Mouse (Mus musculus): ENCODE measurements around the gene Cux2. TPM values are rescaled to one million over a fixed set of nuclear protein-coding genes. Genes with fewer than 3 reads are reported as not detected.
A peak's percentile ranks its signal among the peaks of the same experiment; 100 is the strongest.

Gene Cux2
- polyA plus RNA-seq, 1 experiment from 2014 or later, result 16.9 TPM

GRCm38 (mm10) chr5:121878703-121879102 lies 171.2 kb downstream of the Cux2 start:
- peaks cover 10% of the 10 kb centered on the region for H3K4me1 ChIP-seq
- no peak overlapping the region for H3K27ac ChIP-seq
- peaks cover 30% of the 10 kb centered on the region for H3K36me3 ChIP-seq (ENCODE audit: poor library complexity, severe bottlenecking)

GRCm38 (mm10) chr5:121876901-121877300 lies 173.0 kb downstream of the Cux2 start:
- 84% methylated on average over 12 of the region's 12 CpGs for WGBS
- H3K27ac ChIP-seq, result no peak overlapping the region
- H3K4me2 ChIP-seq, result no peak overlapping the region
- peaks cover 10% of the 10 kb centered on the region for H3K4me1 ChIP-seq
- H3K9me3 ChIP-seq (replicated peaks), result no peaks in the 10 kb centered on the region
- no peak overlapping the region for H3K9ac ChIP-seq
- ATAC-seq, result no peak
- no peak overlapping the region for H3K4me3 ChIP-seq
- H3K27me3 ChIP-seq, result no peaks in the 10 kb centered on the region
- H3K36me3 ChIP-seq (ENCODE audit: poor library complexity, severe bottlenecking), result peaks cover 35% of the 10 kb centered on the region

More at GRCm38 (mm10) chr5:121878703-121879102, 171.2 kb downstream of the Cux2 start:
- ATAC-seq, result no peak
- H3K9ac ChIP-seq, result no peak overlapping the region
- 0 out of 2 replicates have a peak, but pooled peaks cover 2% of the 10 kb centered on the region for H3K27me3 ChIP-seq
- 77% methylated on average over 17 of the region's 17 CpGs for WGBS
- H3K4me3 ChIP-seq, result no peak overlapping the region
- H3K9me3 ChIP-seq (replicated peaks), result no peaks in the 10 kb centered on the region
- H3K4me2 ChIP-seq, result no peak overlapping the region

- no peak overlapping the region for H3K27ac ChIP-seq
- no peak for ATAC-seq
- no peak overlapping the region for H3K4me2 ChIP-seq
- H3K9ac ChIP-seq, result no peak overlapping the region
- peaks cover 10% of the 10 kb centered on the region for H3K4me1 ChIP-seq
- H3K9me3 ChIP-seq (replicated peaks), result no peaks in the 10 kb centered on the region
- no peak overlapping the region for H3K4me3 ChIP-seq
- WGBS, result 93% methylated on average over 12 of the region's 12 CpGs
- H3K36me3 ChIP-seq (ENCODE audit: poor library complexity, severe bottlenecking), result peaks cover 38% of the 10 kb centered on the region
- no peaks in the 10 kb centered on the region for H3K27me3 ChIP-seq
These were observed 174.9 kb downstream of the Cux2 start for GRCm38 (mm10) chr5:121875041-121875440.

GRCm38 (mm10) chr5:121872158-121872557 lies 177.7 kb downstream of the Cux2 start:
- H3K4me1 ChIP-seq, result no peaks in the 10 kb centered on the region
- H3K9me3 ChIP-seq (replicated peaks), result no peaks in the 10 kb centered on the region
- 2% methylated on average over 4 of the region's 4 CpGs for WGBS
- H3K36me3 ChIP-seq (ENCODE audit: poor library complexity, severe bottlenecking), result peaks cover 53% of the 10 kb centered on the region
- ATAC-seq, result peak; percentile 76
- H3K4me3 ChIP-seq, result no peak overlapping the region
- no peaks in the 10 kb centered on the region for H3K27me3 ChIP-seq
- no peak overlapping the region for H3K27ac ChIP-seq
- H3K9ac ChIP-seq, result no peak overlapping the region
- H3K4me2 ChIP-seq, result no peak overlapping the region

- Histone ChIP-seq H3K36me3 (ENCODE audit: poor library complexity, severe bottlenecking) (peaks cover 53% of the 10 kb centered on the region), H3K4me2 (no peak overlapping the region), H3K27me3 (no peaks in the 10 kb centered on the region), H3K4me3 (no peak overlapping the region), H3K27ac (no peak overlapping the region), H3K9me3 (replicated peaks) (no peaks in the 10 kb centered on the region), H3K9ac (no peak overlapping the region), H3K4me1 (no peaks in the 10 kb centered on the region)
- WGBS, result 89% methylated on average over 13 of the region's 13 CpGs
- ATAC-seq, result no peak
These were observed 178.3 kb downstream of the Cux2 start for GRCm38 (mm10) chr5:121871515-121872030.

GRCm38 (mm10) chr5:121870832-121871231 lies 179.1 kb downstream of the Cux2 start:
- no peak for ATAC-seq
- Histone ChIP-seq H3K4me1 (no peaks in the 10 kb centered on the region), H3K27ac (no peak overlapping the region), H3K4me3 (no peak overlapping the region), H3K27me3 (no peaks in the 10 kb centered on the region), H3K4me2 (no peak overlapping the region), H3K9ac (no peak overlapping the region), H3K36me3 (ENCODE audit: poor library complexity, severe bottlenecking) (peaks cover 46% of the 10 kb centered on the region), H3K9me3 (replicated peaks) (no peaks in the 10 kb centered on the region)
- WGBS, result 82% methylated on average over 6 of the region's 6 CpGs

- H3K4me3 ChIP-seq, result no peak overlapping the region
- WGBS, result 70% methylated on average over 5 of the region's 5 CpGs
These were observed 181.9 kb downstream of the Cux2 start for GRCm38 (mm10) chr5:121867963-121868362.

GRCm38 (mm10) chr5:121864330-121864729 lies 185.6 kb downstream of the Cux2 start:
- Histone ChIP-seq H3K9me3 (replicated peaks) (peaks cover 4% of the 10 kb centered on the region; the same call in 1 of the 2 replicates), H3K9ac (no peak overlapping the region), H3K27ac (no peak overlapping the region), H3K4me1 (0 out of 2 replicates have a peak, but pooled peaks cover 4% of the 10 kb centered on the region), H3K27me3 (no peaks in the 10 kb centered on the region), H3K4me2 (peak overlapping the region; percentile 24; the same call in 1 of the 2 replicates), H3K36me3 (ENCODE audit: poor library complexity, severe bottlenecking) (peaks cover 45% of the 10 kb centered on the region), H3K4me3 (no peak overlapping the region)
- no peak for ATAC-seq
- WGBS, result 6% methylated on average over 7 of the region's 11 CpGs

More at GRCm38 (mm10) chr5:121867963-121868362, 181.9 kb downstream of the Cux2 start:
- 0 out of 2 replicates have a peak, but pooled peaks cover 4% of the 10 kb centered on the region for H3K4me1 ChIP-seq
- peaks cover 34% of the 10 kb centered on the region for H3K36me3 ChIP-seq (ENCODE audit: poor library complexity, severe bottlenecking)
- no peaks in the 10 kb centered on the region for H3K27me3 ChIP-seq
- no peaks in the 10 kb centered on the region for H3K9me3 ChIP-seq (replicated peaks)
- no peak overlapping the region for H3K4me2 ChIP-seq
- ATAC-seq, result no peak
- H3K27ac ChIP-seq, result no peak overlapping the region
- H3K9ac ChIP-seq, result no peak overlapping the region

- ATAC-seq, result no peak
- whole genome bisulfite sequencing, result 66% methylated on average over 5 of the region's 5 CpGs
- Histone ChIP-seq H3K4me2 (no peak overlapping the region), H3K9ac (no peak overlapping the region), H3K4me1 (0 out of 2 replicates have a peak, but pooled peaks cover 4% of the 10 kb centered on the region), H3K4me3 (no peak overlapping the region), H3K36me3 (ENCODE audit: poor library complexity, severe bottlenecking) (peaks cover 33% of the 10 kb centered on the region), H3K27me3 (no peaks in the 10 kb centered on the region), H3K27ac (no peak overlapping the region), H3K9me3 (replicated peaks) (peaks cover 4% of the 10 kb centered on the region; the same call in 1 of the 2 replicates)
These were observed 187.9 kb downstream of the Cux2 start for GRCm38 (mm10) chr5:121861964-121862363.

GRCm38 (mm10) chr5:121858427-121858826 lies 191.5 kb downstream of the Cux2 start:
- ATAC-seq, result no peak
- peaks cover 43% of the 10 kb centered on the region for H3K36me3 ChIP-seq (ENCODE audit: poor library complexity, severe bottlenecking)

GRCm38 (mm10) chr5:121856740-121857139 lies 193.2 kb downstream of the Cux2 start:
- WGBS, result 88% methylated on average over 11 of the region's 11 CpGs

More at GRCm38 (mm10) chr5:121858427-121858826, 191.5 kb downstream of the Cux2 start:
- peaks cover 15% of the 10 kb centered on the region for H3K4me1 ChIP-seq
- no peak overlapping the region for H3K9ac ChIP-seq
- peaks cover 4% of the 10 kb centered on the region; the same call in 1 of the 2 replicates for H3K9me3 ChIP-seq (replicated peaks)
- 89% methylated on average over 12 of the region's 12 CpGs for WGBS
- H3K27me3 ChIP-seq, result no peaks in the 10 kb centered on the region
- no peak overlapping the region for H3K4me3 ChIP-seq
- H3K27ac ChIP-seq, result no peak overlapping the region
- H3K4me2 ChIP-seq, result no peak overlapping the region

GRCm38 (mm10) chr5:121854768-121855167 lies 195.1 kb downstream of the Cux2 start:
- ATAC-seq, result no peak
- H3K9me3 ChIP-seq (replicated peaks), result no peaks in the 10 kb centered on the region
- 0 out of 2 replicates have a peak overlapping the region, but pooled peaks have one; percentile 11 for H3K27ac ChIP-seq
- H3K4me3 ChIP-seq, result no peak overlapping the region
- H3K27me3 ChIP-seq, result no peaks in the 10 kb centered on the region
- no peak overlapping the region for H3K4me2 ChIP-seq
- peaks cover 34% of the 10 kb centered on the region for H3K4me1 ChIP-seq
- no peak overlapping the region for H3K9ac ChIP-seq
- 55% methylated on average over 10 of the region's 10 CpGs for WGBS
- H3K36me3 ChIP-seq (ENCODE audit: poor library complexity, severe bottlenecking), result peaks cover 53% of the 10 kb centered on the region

More at GRCm38 (mm10) chr5:121856740-121857139, 193.2 kb downstream of the Cux2 start:
- Histone ChIP-seq H3K9me3 (replicated peaks) (peaks cover 4% of the 10 kb centered on the region; the same call in 1 of the 2 replicates), H3K27ac (no peak overlapping the region), H3K4me2 (no peak overlapping the region), H3K4me3 (no peak overlapping the region), H3K4me1 (peaks cover 15% of the 10 kb centered on the region), H3K9ac (no peak overlapping the region), H3K36me3 (ENCODE audit: poor library complexity, severe bottlenecking) (peaks cover 60% of the 10 kb centered on the region), H3K27me3 (no peaks in the 10 kb centered on the region)
- no peak for ATAC-seq

Data from forebrain, embryonic 13.5 days (tissue).